Mouse (Mus musculus) E14TG2a.4 (cell line): ENCODE measurements around the gene Fbxl17.

Experiments used
- H3K27me3 ChIP-seq: 2 replicates; pipeline ENCODE4 v1.6.1; 2014; ENCODE audit warnings: low read length, control low read depth; ENCODE audit not compliant: insufficient read depth
- H3K36me3 ChIP-seq: 2 replicates; pipeline ENCODE4 v1.6.1; 2014; ENCODE audit warnings: low read length, control low read depth; ENCODE audit not compliant: insufficient read depth
- H3K4me1 ChIP-seq: replicated peaks from 2 replicates; pipeline ENCODE4 v1.6.1; 2014; ENCODE audit warnings: low read depth, low read length, control low read depth
- H3K4me3 ChIP-seq: replicated peaks from 2 replicates; pipeline ENCODE4 v1.5.1; 2014; ENCODE audit warnings: mild to moderate bottlenecking, low read length
- H3K9me3 ChIP-seq: 2 replicates; pipeline ENCODE4 v1.6.1; 2014; ENCODE audit warnings: low read length, control low read depth
- CTCF ChIP-seq: conservative IDR thresholded peaks from 2 replicates; pipeline ENCODE4 v1.5.1; 2014; ENCODE audit warnings: low read length
- NANOG ChIP-seq: IDR thresholded peaks from 2 replicates; pipeline ENCODE4 v1.6.1; 2014; ENCODE audit warnings: borderline replicate concordance, low read length, mixed read lengths
- POU5F1 ChIP-seq: IDR thresholded peaks from 2 replicates; pipeline ENCODE4 v1.6.1; 2014; ENCODE audit warnings: low read length, borderline replicate concordance

Fbxl17 gene

DNA sequence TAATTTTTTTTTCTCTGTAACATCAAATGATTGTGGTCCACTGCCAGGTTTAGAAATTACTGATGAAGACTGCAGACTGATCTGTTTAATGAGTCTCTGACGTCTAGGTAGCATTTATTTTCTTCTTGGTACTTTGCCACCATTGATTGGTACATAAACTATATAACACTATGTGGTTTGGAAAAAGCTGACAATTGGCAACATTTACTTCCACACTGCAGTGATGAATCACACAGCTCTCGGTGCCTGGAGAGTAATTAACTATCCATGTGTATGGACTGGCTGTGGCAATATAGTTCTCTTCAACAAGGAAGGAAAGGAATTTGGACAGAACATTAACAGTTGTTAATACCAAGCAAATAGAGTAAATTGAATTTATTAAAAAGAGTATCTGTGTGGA, 404.3 kb downstream of the Fbxl17 start:
- TF ChIP-seq POU5F1 = no peak
- TF ChIP-seq CTCF = no peak
- TF ChIP-seq NANOG = no peak
- H3K9me3 ChIP-seq = no peaks in the 10 kb centered on the region
- H3K4me1 ChIP-seq = 0 out of 2 replicates have a peak, but pooled peaks cover 5% of the 10 kb centered on the region
- no peak overlapping the region for H3K4me3 ChIP-seq
- H3K27me3 ChIP-seq = no peaks in the 10 kb centered on the region
- no peaks in the 10 kb centered on the region for H3K36me3 ChIP-seq

DNA sequence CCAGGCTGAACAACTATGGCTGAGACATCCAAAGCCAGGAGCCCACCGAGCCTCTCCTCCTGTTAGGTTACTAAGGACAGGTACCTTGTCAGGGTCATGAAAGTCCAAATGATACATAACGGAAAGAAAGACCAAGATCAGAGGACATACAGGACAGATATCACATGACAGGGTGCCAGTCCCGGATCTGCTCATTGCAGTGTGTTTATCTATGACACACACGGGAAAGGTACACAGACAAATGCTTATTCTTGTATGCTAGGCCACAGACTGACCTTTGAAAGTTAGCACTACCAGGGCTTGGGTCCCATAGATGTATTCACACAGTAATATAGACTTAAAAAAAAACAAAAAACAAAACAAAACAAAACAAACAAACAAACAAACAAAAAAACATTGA, 404.8 kb downstream of the Fbxl17 start:
- H3K4me1 ChIP-seq = 0 out of 2 replicates have a peak, but pooled peaks cover 5% of the 10 kb centered on the region
- H3K9me3 ChIP-seq = no peaks in the 10 kb centered on the region
- no peaks in the 10 kb centered on the region for H3K27me3 ChIP-seq
- no peaks in the 10 kb centered on the region for H3K36me3 ChIP-seq
- no peak overlapping the region for H3K4me3 ChIP-seq
- no peak for TF ChIP-seq CTCF
- TF ChIP-seq NANOG = no peak
- no peak for TF ChIP-seq POU5F1

DNA sequence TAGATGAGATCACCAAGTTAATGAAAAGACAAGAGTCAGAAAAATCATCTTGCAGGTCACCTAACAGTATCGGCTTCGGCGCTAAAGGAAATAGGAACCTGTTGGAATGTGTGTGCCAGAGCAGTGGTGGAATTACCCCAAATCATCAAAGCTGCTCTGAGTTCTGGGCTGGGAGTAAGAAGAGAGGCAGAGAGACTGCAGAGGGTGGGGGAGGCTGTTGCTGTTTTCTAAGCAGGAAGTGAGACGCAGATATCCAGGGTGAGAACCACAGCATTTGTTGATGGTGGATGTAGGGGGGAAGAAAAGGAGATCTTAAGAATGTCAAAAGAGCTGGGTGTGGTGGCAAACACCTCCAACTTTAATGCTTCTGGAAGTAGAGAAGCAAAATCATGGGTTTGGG, 406.6 kb downstream of the Fbxl17 start:
- no peaks in the 10 kb centered on the region for H3K27me3 ChIP-seq
- H3K36me3 ChIP-seq = no peaks in the 10 kb centered on the region
- no peak overlapping the region for H3K4me3 ChIP-seq
- H3K9me3 ChIP-seq = no peaks in the 10 kb centered on the region
- H3K4me1 ChIP-seq = 0 out of 2 replicates have a peak, but pooled peaks cover 5% of the 10 kb centered on the region
- no peak for TF ChIP-seq POU5F1
- TF ChIP-seq CTCF = no peak

DNA sequence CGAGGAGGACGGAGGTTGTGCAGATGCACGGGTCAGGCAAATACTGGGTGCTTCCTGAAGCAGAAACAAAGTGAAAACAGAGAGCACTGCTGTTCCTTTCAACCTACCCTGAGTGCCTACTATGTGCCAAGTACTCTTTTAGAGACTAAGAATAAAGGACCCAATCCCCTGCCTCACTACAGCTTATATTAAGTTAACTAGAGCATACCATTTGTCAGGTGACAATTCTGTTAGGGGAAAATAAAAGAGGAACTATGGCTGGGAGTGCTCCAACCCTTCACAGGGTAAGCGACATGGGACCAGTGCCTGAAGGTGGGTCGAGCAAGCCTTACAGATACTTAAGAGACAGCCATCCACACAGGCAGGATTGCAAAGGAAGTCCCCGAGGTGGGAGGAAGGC, 407.0 kb downstream of the Fbxl17 start:
- H3K27me3 ChIP-seq = no peaks in the 10 kb centered on the region
- H3K36me3 ChIP-seq = no peaks in the 10 kb centered on the region
- no peaks in the 10 kb centered on the region for H3K9me3 ChIP-seq
- TF ChIP-seq NANOG = no peak
- no peak for TF ChIP-seq POU5F1
- no peak for TF ChIP-seq CTCF
- 0 out of 2 replicates have a peak, but pooled peaks cover 5% of the 10 kb centered on the region for H3K4me1 ChIP-seq
- no peak overlapping the region for H3K4me3 ChIP-seq

DNA sequence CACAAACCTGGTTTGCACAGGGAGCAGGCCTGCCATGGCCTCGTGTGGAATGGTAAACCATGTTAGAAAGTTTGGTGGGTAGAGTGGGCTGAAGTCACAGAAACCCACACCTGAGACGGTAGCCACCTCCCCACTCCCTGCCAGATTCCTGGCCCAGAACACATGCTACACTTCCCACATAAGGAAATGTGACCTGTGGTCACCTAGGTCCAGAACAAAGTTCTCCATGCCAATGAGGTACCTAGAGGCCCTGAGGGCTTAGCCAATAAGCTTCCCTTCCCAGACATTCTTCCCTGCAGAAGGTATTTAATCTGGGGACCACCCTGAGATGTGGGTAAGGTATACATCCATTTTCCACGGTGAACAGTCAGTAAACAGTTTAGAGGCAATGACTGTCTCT, 409.7 kb downstream of the Fbxl17 start:
- Histone ChIP-seq H3K4me3 (no peak overlapping the region), H3K4me1 (0 out of 2 replicates have a peak, but pooled peaks cover 5% of the 10 kb centered on the region), H3K9me3 (no peaks in the 10 kb centered on the region), H3K36me3 (no peaks in the 10 kb centered on the region), H3K27me3 (no peaks in the 10 kb centered on the region)
- TF ChIP-seq NANOG (no peak), CTCF (no peak)

DNA sequence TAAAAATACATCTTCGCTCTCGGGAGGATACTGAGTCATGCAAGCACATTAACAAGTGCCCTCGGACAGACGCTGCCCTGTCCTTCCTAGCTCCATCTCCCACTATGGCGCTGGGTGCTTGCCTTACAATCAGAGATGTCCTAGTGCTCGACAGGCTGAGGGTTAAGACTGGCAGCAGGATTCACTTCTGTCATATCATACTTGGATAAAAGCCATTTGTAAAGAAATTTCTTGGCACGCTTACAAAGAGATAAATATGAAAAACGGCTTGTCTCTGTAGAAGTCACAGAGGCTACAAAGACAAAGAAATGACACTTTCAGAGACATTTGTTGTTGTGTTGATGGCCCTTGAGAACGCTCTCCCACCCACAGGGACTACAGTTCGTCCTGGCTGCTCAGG, 412.6 kb downstream of the Fbxl17 start:
- Histone ChIP-seq H3K27me3 (no peaks in the 10 kb centered on the region), H3K4me3 (no peak overlapping the region), H3K4me1 (no peaks in the 10 kb centered on the region), H3K9me3 (no peaks in the 10 kb centered on the region), H3K36me3 (no peaks in the 10 kb centered on the region)
- TF ChIP-seq NANOG (no peak), CTCF (no peak), POU5F1 (no peak)

DNA sequence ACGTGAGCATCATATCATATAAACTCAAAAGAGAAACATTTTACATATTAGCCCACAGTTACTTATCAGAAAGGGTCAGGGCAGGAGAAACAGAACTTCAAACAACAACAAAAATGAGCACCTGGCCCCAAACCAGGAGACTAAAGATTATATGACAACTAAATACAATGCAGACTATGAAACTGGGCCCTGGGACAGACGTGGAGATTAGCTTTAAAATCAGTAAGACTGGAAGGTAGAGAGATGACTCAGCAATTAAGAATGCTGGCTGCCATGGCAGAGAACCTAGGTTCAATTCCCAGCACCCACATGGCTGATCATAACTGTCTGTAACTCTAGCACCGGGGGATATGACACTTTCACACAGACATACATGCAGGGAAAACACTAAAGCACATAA, 413.3 kb downstream of the Fbxl17 start:
- no peaks in the 10 kb centered on the region for H3K4me1 ChIP-seq
- no peaks in the 10 kb centered on the region for H3K36me3 ChIP-seq
- no peaks in the 10 kb centered on the region for H3K9me3 ChIP-seq
- TF ChIP-seq CTCF (no peak), POU5F1 (no peak), NANOG (no peak)
- H3K27me3 ChIP-seq = no peaks in the 10 kb centered on the region
- no peak overlapping the region for H3K4me3 ChIP-seq

DNA sequence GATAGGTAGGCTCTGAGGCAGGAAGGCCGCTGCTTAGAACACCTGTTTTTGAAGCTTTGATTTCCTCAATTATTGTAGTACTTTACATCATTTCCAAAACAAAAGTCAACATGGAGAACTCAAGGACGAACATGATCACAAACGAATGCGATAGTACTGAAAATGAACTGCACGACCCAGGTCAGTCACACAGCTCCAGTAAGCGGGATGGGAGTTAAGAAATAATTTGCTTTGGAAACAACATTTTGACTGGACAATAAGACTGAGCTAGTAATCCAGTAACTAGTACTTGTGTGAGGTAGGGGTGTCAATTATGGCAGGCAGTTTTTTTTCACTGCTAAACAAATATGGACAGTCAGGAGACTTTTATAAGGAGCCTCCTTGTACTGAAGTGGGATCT, 414.6 kb downstream of the Fbxl17 start:
- Histone ChIP-seq H3K4me1 (no peaks in the 10 kb centered on the region), H3K27me3 (no peaks in the 10 kb centered on the region), H3K9me3 (no peaks in the 10 kb centered on the region), H3K36me3 (no peaks in the 10 kb centered on the region), H3K4me3 (no peak overlapping the region)
- TF ChIP-seq NANOG (no peak), CTCF (no peak), POU5F1 (no peak)

DNA sequence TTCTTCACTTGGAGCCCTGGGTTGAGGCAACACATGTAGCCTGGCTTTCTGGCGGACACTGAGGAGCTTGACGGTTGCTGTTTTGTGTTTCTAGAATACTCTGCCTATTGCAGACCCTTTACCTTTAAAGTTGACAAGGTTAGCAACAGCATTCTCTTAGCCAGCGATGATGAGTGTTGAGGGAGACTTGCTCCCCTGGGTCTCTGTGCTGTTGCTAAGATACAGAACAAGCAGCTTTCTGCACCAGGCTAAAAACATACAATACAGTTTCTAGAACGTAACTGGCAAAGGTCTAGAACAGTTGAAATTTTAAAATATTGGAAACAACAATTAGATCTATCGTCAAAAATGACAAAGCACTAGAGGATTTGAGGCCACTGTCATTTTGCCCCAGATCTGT, 420.7 kb downstream of the Fbxl17 start:
- no peaks in the 10 kb centered on the region for H3K4me1 ChIP-seq
- no peak for TF ChIP-seq NANOG
- no peak for TF ChIP-seq CTCF
- no peak for TF ChIP-seq POU5F1
- no peaks in the 10 kb centered on the region for H3K36me3 ChIP-seq
- no peak overlapping the region for H3K4me3 ChIP-seq
- H3K9me3 ChIP-seq = no peaks in the 10 kb centered on the region
- H3K27me3 ChIP-seq = no peaks in the 10 kb centered on the region

DNA sequence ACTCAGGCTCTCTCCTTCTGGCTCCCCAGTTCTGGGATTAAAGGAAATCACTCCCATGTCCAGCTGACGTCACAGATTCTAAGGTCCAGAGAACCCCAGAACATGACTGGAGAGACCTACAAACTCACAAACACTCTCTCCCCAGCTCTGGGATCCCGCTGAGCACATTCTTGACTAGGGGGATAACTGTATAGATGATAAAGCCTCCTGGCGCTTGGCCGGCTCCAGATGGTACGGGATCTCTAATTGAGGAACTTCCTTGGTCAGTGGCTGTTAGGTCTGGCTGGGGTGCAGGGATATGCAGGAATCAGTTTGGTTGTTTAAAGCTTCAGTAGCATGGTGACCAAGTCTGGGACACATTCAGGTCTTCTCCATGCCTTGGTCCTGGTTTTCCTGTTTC, 422.3 kb downstream of the Fbxl17 start:
- H3K9me3 ChIP-seq = no peaks in the 10 kb centered on the region

More for the DNA sequence above, 422.3 kb downstream of the Fbxl17 start:
- no peak overlapping the region for H3K4me3 ChIP-seq
- no peaks in the 10 kb centered on the region for H3K27me3 ChIP-seq
- TF ChIP-seq POU5F1 = no peak
- no peak for TF ChIP-seq NANOG
- TF ChIP-seq CTCF = no peak
- no peaks in the 10 kb centered on the region for H3K4me1 ChIP-seq
- H3K36me3 ChIP-seq = no peaks in the 10 kb centered on the region
